In genomic region chr11:78345801-78346200, GRCm38 (mm10) we compare ENCODE assay signal across 8 mouse cellular contexts. TPM values are rescaled to one million over a fixed set of nuclear protein-coding genes. Genes with fewer than 3 reads are reported as not detected.
DNase-seq lines count a peak whose midpoint lies in the region; ATAC-seq lines count a peak whose summit lies in the region.
"Had no signal": no experiment of that assay in that cellular context is flagged by ENCODE, and none has a peak within 500 bp of the region (broad histone marks: within the 10 kb centered on the region; RNA-seq: fewer than 3 reads in every experiment).

No protein-coding gene starts in this region.

- 78% methylated on average over 7 of the region's 7 CpGs for WGBS in intestine, embryonic 16.5 days

- peak; percentile 98 for DNase-seq in 416B (ENCODE audit: low read depth)
- DNase-seq in B cell, adult 2 months: peak; percentile 76 to 80
- peak; percentile 45 to 59 for DNase-seq in monocyte, adult 2 months (ENCODE audit: low read depth in 1 of 2, low spot score in 2 of 2)
- no peak for DNase-seq in right cerebral cortex, adult 2 months (ENCODE audit: low spot score in 2 of 2)
- no peak for DNase-seq in right cerebral cortex, adult 18-20 months
- DNase-seq in frontal cortex, postnatal 25 days (ENCODE audit: low spot score in 2 of 2): no peak

- H3K27me3 ChIP-seq in intestine, embryonic 16.5 days (replicated peaks; ENCODE audit: control insufficient read depth, insufficient read depth, low read length): no peaks in the 10 kb centered on the region

- H3K9me3 ChIP-seq in intestine, embryonic 16.5 days (ENCODE audit: control insufficient read depth, low read length): no peaks in the 10 kb centered on the region

- H3K27ac ChIP-seq in intestine, embryonic 16.5 days (ENCODE audit: low read length): no peak overlapping the region

- H3K9ac ChIP-seq in intestine, embryonic 16.5 days (ENCODE audit: low read depth, low read length): 0 out of 2 replicates have a peak overlapping the region, but pooled peaks have one; percentile 27

- peaks cover 49% of the 10 kb centered on the region for H3K4me1 ChIP-seq in intestine, embryonic 16.5 days (ENCODE audit: control insufficient read depth, insufficient read depth, low read length)

- no peak for ATAC-seq in intestine, embryonic 16.5 days

- H3K36me3 ChIP-seq in intestine, embryonic 16.5 days (ENCODE audit: control insufficient read depth, insufficient read depth, low read length): 0 out of 2 replicates have a peak, but pooled peaks cover 2% of the 10 kb centered on the region

- no peak overlapping the region for H3K4me2 ChIP-seq in intestine, embryonic 16.5 days (ENCODE audit: low read depth, low read length)

- no peak overlapping the region for H3K4me3 ChIP-seq in intestine, embryonic 16.5 days (ENCODE audit: low read length)

RNA-seq across cellular contexts. Expression of gene Unc119, which starts 2.5 kb away (rescaled TPM):
- 29.5 and 29.9 TPM in 2 replicates for polyA plus RNA-seq in intestine, embryonic 16.5 days (2015; fragmentation: Nextera tagmentation; extraction: Ambion mirVana)

RNA-seq across cellular contexts. Expression of gene Pigs, which starts 17.6 kb away (rescaled TPM):
- polyA plus RNA-seq in intestine, embryonic 16.5 days (2015; fragmentation: Nextera tagmentation; extraction: Ambion mirVana): 92.9 and 93.1 TPM in 2 replicates

RNA-seq across cellular contexts. Expression of gene Aldoc, which starts 23.0 kb away (rescaled TPM):
- 33.3 and 34.0 TPM in 2 replicates for polyA plus RNA-seq in intestine, embryonic 16.5 days (2015; fragmentation: Nextera tagmentation; extraction: Ambion mirVana)

RNA-seq across cellular contexts. Expression of gene Foxn1, which starts 40.6 kb away (rescaled TPM):
- not detected in 2 replicates for polyA plus RNA-seq in intestine, embryonic 16.5 days (2015; fragmentation: Nextera tagmentation; extraction: Ambion mirVana)
- polyA plus RNA-seq: kidney, postnatal 0 days had no signal

RNA-seq across cellular contexts. Expression of gene Spag5, which starts 44.5 kb away (rescaled TPM):
- polyA plus RNA-seq in intestine, embryonic 16.5 days (2015; fragmentation: Nextera tagmentation; extraction: Ambion mirVana): 23.4 and 27.3 TPM in 2 replicates

Comparison
In these comparisons a context has a peak if more than half of its experiments do, and no peak if none do; other contexts are left out.
1. DNase-seq: peak in 416B (single experiment), B cell, adult 2 months (2 of 2) and monocyte, adult 2 months (2 of 2); none in right cerebral cortex, adult 2 months (0 of 2), right cerebral cortex, adult 18-20 months (single experiment) and frontal cortex, postnatal 25 days (0 of 2).